ENCODE assay signal across 27 mouse cellular contexts in genomic region chr2:118442723-118443122, GRCm38 (mm10).
"Had no signal": no experiment of that assay in that cellular context is flagged by ENCODE, and none has a peak within 500 bp of the region (broad histone marks: within the 10 kb centered on the region; RNA-seq: fewer than 3 reads in every experiment).

No protein-coding gene starts in this region.

- H3K27me3 ChIP-seq: heart, embryonic 13.5 days; heart, embryonic 15.5 days; hindbrain, embryonic 13.5 days; hindbrain, embryonic 15.5 days; kidney, embryonic 15.5 days; limb, embryonic 13.5 days; limb, embryonic 15.5 days; liver, embryonic 12.5 days had no signal

- DNase-seq: gastrocnemius, postnatal 14 days; gastrocnemius, postnatal 36 days; heart, adult 11 months; heart, adult 2 months; heart, postnatal 14 days; heart, postnatal 36 days; kidney, adult 11 months; kidney, adult 2 months; kidney, adult 9 months; kidney, postnatal 14 days; kidney, postnatal 36 days; layer of hippocampus, adult 9-11 months; layer of hippocampus, postnatal 36 days; left cerebral cortex, postnatal 4 days had no signal

- ATAC-seq: hindbrain, postnatal 0 days; intestine, embryonic 16.5 days had no signal

- H3K4me3 ChIP-seq: heart, adult 2 months; heart, embryonic 13.5 days; heart, embryonic 15.5 days; hindbrain, embryonic 13.5 days; hindbrain, embryonic 15.5 days; kidney, embryonic 15.5 days; limb, embryonic 13.5 days; limb, embryonic 15.5 days; liver, embryonic 12.5 days had no signal

- H3K9ac ChIP-seq: heart, embryonic 13.5 days; heart, embryonic 15.5 days; hindbrain, embryonic 13.5 days; hindbrain, embryonic 15.5 days; kidney, embryonic 15.5 days; limb, embryonic 13.5 days; limb, embryonic 15.5 days; liver, embryonic 12.5 days; liver, embryonic 14.5 days had no signal

- H3K4me1 ChIP-seq: kidney, embryonic 15.5 days; liver, embryonic 12.5 days had no signal

- H3K27ac ChIP-seq: heart, adult 2 months; heart, embryonic 13.5 days; heart, embryonic 15.5 days; hindbrain, embryonic 13.5 days; hindbrain, embryonic 15.5 days; hindbrain, postnatal 0 days; kidney, embryonic 15.5 days; kidney, postnatal 0 days; limb, embryonic 13.5 days; limb, embryonic 15.5 days; liver, embryonic 12.5 days; liver, embryonic 14.5 days had no signal

- H3K9me3 ChIP-seq: heart, embryonic 13.5 days; heart, embryonic 15.5 days; hindbrain, embryonic 13.5 days; hindbrain, embryonic 15.5 days; kidney, embryonic 15.5 days; limb, embryonic 13.5 days; limb, embryonic 15.5 days; liver, embryonic 12.5 days had no signal

- H3K4me2 ChIP-seq: heart, embryonic 11.5 days; heart, embryonic 13.5 days; heart, embryonic 15.5 days; hindbrain, embryonic 13.5 days; hindbrain, embryonic 15.5 days; kidney, embryonic 15.5 days; limb, embryonic 13.5 days; limb, embryonic 15.5 days; liver, embryonic 12.5 days had no signal
